Mouse (Mus musculus) heart, embryonic 13.5 days (tissue): ENCODE results near the gene Zbtb41. TPM values are rescaled to one million over a fixed set of nuclear protein-coding genes. Genes with fewer than 3 reads are reported as not detected.

Experiments used
- ATAC-seq: fragments of 200-750 bp; cut with Nextera tagmentation; 2 replicates; pipeline ENCODE4 v1.8.0; 2017; ENCODE audit warnings: moderate TSS enrichment; ENCODE audit not compliant: insufficient number of reproducible peaks, low FRiP score, low TSS enrichment; ENCODE audit errors: extremely low read depth
- H3K27ac ChIP-seq: fragments of 300-500 bp; sonication (generic); replicated peaks from 2 replicates; pipeline ENCODE4 v1.5.1; 2015; ENCODE audit warnings: moderate library complexity, mild to moderate bottlenecking, inconsistent platforms
- H3K27me3 ChIP-seq: fragments of 300-500 bp; sonication (generic); replicated peaks from 2 replicates; pipeline ENCODE4 v1.6.1; 2015; ENCODE audit warnings: mild to moderate bottlenecking, inconsistent platforms
- H3K36me3 ChIP-seq: fragments of 300-500 bp; sonication (generic); 2 replicates; pipeline ENCODE4 v1.6.1; 2015; ENCODE audit warnings: mild to moderate bottlenecking, inconsistent platforms
- H3K4me1 ChIP-seq: fragments of 300-500 bp; sonication (generic); 2 replicates; pipeline ENCODE4 v1.6.1; 2015; ENCODE audit warnings: inconsistent platforms
- H3K4me2 ChIP-seq: fragments of 300-500 bp; sonication (generic); 2 replicates; pipeline ENCODE4 v1.6.1; 2015; ENCODE audit warnings: inconsistent platforms, mild to moderate bottlenecking, moderate library complexity
- H3K4me3 ChIP-seq: fragments of 300-500 bp; sonication (generic); 2 replicates; pipeline ENCODE4 v1.5.1; 2015; ENCODE audit warnings: moderate library complexity, mild to moderate bottlenecking, inconsistent platforms
- H3K9ac ChIP-seq: fragments of 300-500 bp; sonication (generic); 2 replicates; pipeline ENCODE4 v1.6.1; 2015; ENCODE audit warnings: inconsistent platforms, mild to moderate bottlenecking, moderate library complexity
- H3K9me3 ChIP-seq: fragments of 300-500 bp; sonication (generic); 2 replicates; pipeline ENCODE4 v1.6.1; 2016; ENCODE audit warnings: inconsistent platforms
- WGBS: fragments of 180-500 bp; shearing (Covaris S2); methylation state at CpG from one replicate; pipeline ENCODE4 v1.1.7; 2015; ENCODE audit warnings: mixed read lengths; 5-methylcytosine and 5-hydroxymethylcytosine counted together
- polyA plus RNA-seq: library from polyadenylated mRNA; unstranded; fragments of >200 nt; fragmentation: Nextera tagmentation; extraction: Ambion mirVana; gene quantifications from 2 replicates; pipeline ENCODE4 v1.2.1, GENCODE M21; 2015

Zbtb41 gene
- polyA plus RNA-seq, 1 experiment from 2014 or later: 5.0 TPM

- no peak for ATAC-seq
- Histone ChIP-seq H3K36me3 (peaks cover 94% of the 10 kb centered on the region), H3K9me3 (no peaks in the 10 kb centered on the region), H3K9ac (no peak overlapping the region), H3K27me3 (no peaks in the 10 kb centered on the region), H3K4me2 (no peak overlapping the region), H3K4me1 (no peaks in the 10 kb centered on the region), H3K4me3 (no peak overlapping the region), H3K27ac (no peak overlapping the region)
- 87% methylated on average over 8 of the region's 8 CpGs for WGBS
Observed at GRCm38 (mm10) chr1:139480246-139480645, 58.2 kb downstream of the Zbtb41 start.

- ATAC-seq: no peak
- Histone ChIP-seq H3K27ac (no peak overlapping the region), H3K27me3 (no peaks in the 10 kb centered on the region), H3K9ac (no peak overlapping the region), H3K36me3 (peaks cover 92% of the 10 kb centered on the region), H3K4me2 (no peak overlapping the region), H3K9me3 (no peaks in the 10 kb centered on the region), H3K4me1 (no peaks in the 10 kb centered on the region), H3K4me3 (no peak overlapping the region)
- 80% methylated on average over 4 of the region's 4 CpGs for WGBS
Observed at GRCm38 (mm10) chr1:139481146-139481545, 59.1 kb downstream of the Zbtb41 start.

- Histone ChIP-seq H3K4me1 (no peaks in the 10 kb centered on the region), H3K27me3 (no peaks in the 10 kb centered on the region), H3K4me3 (no peak overlapping the region), H3K36me3 (peaks cover 59% of the 10 kb centered on the region), H3K9me3 (no peaks in the 10 kb centered on the region), H3K4me2 (no peak overlapping the region), H3K27ac (no peak overlapping the region), H3K9ac (no peak overlapping the region)
- WGBS: 93% methylated on average over 3 of the region's 3 CpGs
- ATAC-seq: no peak
Observed at GRCm38 (mm10) chr1:139494630-139495029, 72.5 kb downstream of the Zbtb41 start.

- Histone ChIP-seq H3K27ac (no peak overlapping the region), H3K4me3 (no peak overlapping the region), H3K27me3 (no peaks in the 10 kb centered on the region), H3K4me2 (no peak overlapping the region), H3K9me3 (no peaks in the 10 kb centered on the region), H3K36me3 (peaks cover 52% of the 10 kb centered on the region), H3K4me1 (no peaks in the 10 kb centered on the region), H3K9ac (no peak overlapping the region)
- no peak for ATAC-seq
- WGBS: 84% methylated on average over 2 of the region's 2 CpGs
Observed at GRCm38 (mm10) chr1:139495408-139495807, 73.3 kb downstream of the Zbtb41 start.

- Histone ChIP-seq H3K36me3 (peaks cover 45% of the 10 kb centered on the region), H3K27ac (no peak overlapping the region), H3K4me2 (no peak overlapping the region), H3K27me3 (no peaks in the 10 kb centered on the region), H3K4me3 (no peak overlapping the region), H3K4me1 (no peaks in the 10 kb centered on the region), H3K9ac (no peak overlapping the region), H3K9me3 (no peaks in the 10 kb centered on the region)
- no peak for ATAC-seq
- 77% methylated on average over 3 of the region's 3 CpGs for WGBS
Observed at GRCm38 (mm10) chr1:139496212-139496611, 74.1 kb downstream of the Zbtb41 start.

GRCm38 (mm10) chr1:139499751-139500150 lies 77.7 kb downstream of the Zbtb41 start:
- ATAC-seq: no peak
- peaks cover 14% of the 10 kb centered on the region for H3K36me3 ChIP-seq
- H3K27me3 ChIP-seq: no peaks in the 10 kb centered on the region
- H3K4me3 ChIP-seq: no peak overlapping the region
- H3K9ac ChIP-seq: no peak overlapping the region
- H3K4me1 ChIP-seq: no peaks in the 10 kb centered on the region
- no peak overlapping the region for H3K4me2 ChIP-seq
- H3K9me3 ChIP-seq: no peaks in the 10 kb centered on the region
- H3K27ac ChIP-seq: no peak overlapping the region

GRCm38 (mm10) chr1:139501258-139501752 lies 79.2 kb downstream of the Zbtb41 start, which contains the start of gene F13b:
Gene F13b, plus strand, starts transcription at chr1:139501702.
- no peak for ATAC-seq
- WGBS: 86% methylated on average over 3 of the region's 3 CpGs
- H3K27me3 ChIP-seq: no peaks in the 10 kb centered on the region

More at GRCm38 (mm10) chr1:139501258-139501752, 79.2 kb downstream of the Zbtb41 start, which contains the start of gene F13b:
- Histone ChIP-seq H3K4me2 (no peak within 1 kb of the TSS), H3K4me3 (no peak within 1 kb of the TSS), H3K4me1 (no peaks in the 10 kb centered on the region), H3K27ac (no peak within 1 kb of the TSS), H3K36me3 (no peaks in the 10 kb centered on the region), H3K9me3 (no peaks in the 10 kb centered on the region), H3K9ac (no peak within 1 kb of the TSS)

Other genes with a start within 250 kb of the Zbtb41 start
- gene Crb1, start 45.2 kb upstream of the Zbtb41 start, polyA plus RNA-seq: 0.12 and 0.27 TPM in 2 replicates
- 9.8 and 10.1 TPM in 2 replicates for gene Aspm, start 32.5 kb downstream of the Zbtb41 start, polyA plus RNA-seq
- 0.39 TPM in 1 of 2 replicates, not detected in the other for gene F13b, start 79.4 kb downstream of the Zbtb41 start, polyA plus RNA-seq
- gene Cfhr1, start 138.0 kb downstream of the Zbtb41 start, polyA plus RNA-seq: not detected in 2 replicates